Mouse (Mus musculus) lung, adult 2 months (tissue): ENCODE measurements around the gene Thra. TPM values are rescaled to one million over a fixed set of nuclear protein-coding genes. Genes with fewer than 3 reads are reported as not detected.
"Not testable (repeated sequence)": the region's sequence is repeated elsewhere in the genome, so short reads cannot be mapped to it uniquely, and the experiment has no call there.

Source experiments
- DNase-seq: peaks from one replicate; pipeline ENCODE4 v3.0.0; 2022
- H3K4me1 ChIP-seq: fragments of 200-500 bp; 2 replicates; pipeline ENCODE4 v1.6.1; 2011; ENCODE audit warnings: low read length; ENCODE audit not compliant: control insufficient read depth, insufficient read depth
- H3K4me3 ChIP-seq: fragments of 200-500 bp; replicated peaks from 2 replicates; pipeline ENCODE3; 2011; ENCODE audit warnings: low read depth, mild to moderate bottlenecking, control low read depth, low read length; ENCODE audit errors: extremely low read depth
- CTCF ChIP-seq: fragments of 200-500 bp; IDR thresholded peaks from 2 replicates; pipeline ENCODE4 v1.5.1; 2011; ENCODE audit warnings: mild to moderate bottlenecking, low read length, control low read depth; ENCODE audit not compliant: insufficient read depth
- POLR2A ChIP-seq: fragments of 200-500 bp; IDR thresholded peaks from 2 replicates; pipeline ENCODE4 v1.6.1; 2011; ENCODE audit warnings: low read depth, mild to moderate bottlenecking, control low read depth, low read length, borderline replicate concordance; ENCODE audit errors: extremely low read depth
- WGBS: fragments of 180-500 bp; shearing (Covaris S2); methylation state at CpG from one replicate; pipeline ENCODE4 v1.1.7; 2018; 5-methylcytosine and 5-hydroxymethylcytosine counted together
- polyA plus RNA-seq: library from polyadenylated mRNA; depleted of rRNA; stranded (reverse); fragments of >200 nt; gene quantifications from 2 replicates; pipeline ENCODE4 v1.2.3, GENCODE M21; 2012

Thra gene
- polyA plus RNA-seq, 1 experiment = 142 TPM

DNA sequence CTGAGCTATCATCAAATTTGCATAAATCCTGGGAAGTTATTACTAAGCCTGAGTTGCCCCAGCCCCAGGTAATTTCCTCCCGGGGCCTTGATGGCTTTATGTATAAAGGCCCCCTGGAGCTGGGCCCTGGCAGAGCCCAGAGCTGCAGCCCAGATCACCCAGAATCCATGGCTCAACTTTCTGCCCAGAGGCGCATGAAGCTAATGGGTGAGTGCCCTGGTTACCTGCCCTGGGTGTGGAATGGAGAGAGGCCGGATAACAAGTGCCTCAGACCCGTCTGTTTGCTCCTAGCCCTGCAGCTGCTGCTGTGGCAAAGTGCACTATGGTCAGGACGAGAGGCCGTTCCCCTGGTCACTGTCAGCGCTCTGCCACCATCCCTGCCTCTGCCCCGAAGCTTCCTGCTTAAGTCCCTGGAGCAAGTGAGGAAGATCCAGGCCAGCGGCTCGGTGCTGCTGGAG, 39.2 kb upstream of the Thra start, which contains the start of gene Csf3:
Gene Csf3, plus strand, starts transcription at position 51 of the 458 bp plus-strand sequence.
- 59% methylated on average over 10 of the region's 10 CpGs for WGBS
- Histone ChIP-seq H3K4me3 (no peak within 1 kb of the TSS), H3K4me1 (no peaks in the 10 kb centered on the region)
- TF ChIP-seq CTCF = no peak
- no peak for TF ChIP-seq POLR2A
- no peak for DNase-seq

DNA sequence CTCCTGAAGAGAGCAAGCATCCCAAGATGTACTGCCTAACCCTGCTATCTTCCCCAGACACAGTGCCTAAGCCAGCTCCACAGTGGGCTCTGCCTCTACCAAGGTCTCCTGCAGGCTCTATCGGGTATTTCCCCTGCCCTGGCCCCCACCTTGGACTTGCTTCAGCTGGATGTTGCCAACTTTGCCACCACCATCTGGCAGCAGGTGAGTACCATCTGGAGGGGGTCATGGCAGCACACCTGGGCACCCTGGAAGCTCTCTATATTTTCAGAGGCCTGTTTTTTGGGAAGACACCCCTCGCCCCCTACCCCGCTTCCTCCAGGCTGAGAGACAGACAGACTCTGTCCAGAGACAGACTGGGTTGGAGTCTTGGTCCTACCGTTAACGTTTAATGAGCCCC, 38.1 kb upstream of the Thra start:
- no peak for TF ChIP-seq CTCF
- no peak for TF ChIP-seq POLR2A
- Histone ChIP-seq H3K4me3 (no peak overlapping the region), H3K4me1 (no peaks in the 10 kb centered on the region)
- WGBS = 74% methylated on average over 5 of the region's 5 CpGs
- no peak for DNase-seq

DNA sequence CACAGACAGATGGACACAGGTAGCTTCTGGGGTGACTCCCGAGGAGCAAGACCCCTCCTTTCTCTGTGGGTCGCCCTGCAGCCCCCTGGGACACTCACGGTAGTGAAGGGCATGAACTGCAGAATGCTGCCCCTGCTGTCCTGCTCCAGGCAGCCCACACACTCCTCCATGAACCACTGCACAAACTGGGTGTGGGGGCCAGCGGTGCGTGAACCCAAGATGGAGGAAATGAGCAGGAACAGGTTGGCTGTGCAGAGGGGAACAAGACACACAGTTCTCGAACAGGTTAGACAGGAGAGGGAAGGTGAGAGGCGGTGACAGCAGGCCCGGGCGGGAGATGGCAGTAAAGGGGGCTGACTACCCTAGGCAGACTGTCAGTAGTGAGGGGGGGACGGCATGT, 35.4 kb upstream of the Thra start:
- Histone ChIP-seq H3K4me3 (no peak overlapping the region), H3K4me1 (peaks cover 20% of the 10 kb centered on the region)
- 86% methylated on average over 10 of the region's 10 CpGs for WGBS
- no peak for DNase-seq
- TF ChIP-seq CTCF (no peak), POLR2A (no peak)

DNA sequence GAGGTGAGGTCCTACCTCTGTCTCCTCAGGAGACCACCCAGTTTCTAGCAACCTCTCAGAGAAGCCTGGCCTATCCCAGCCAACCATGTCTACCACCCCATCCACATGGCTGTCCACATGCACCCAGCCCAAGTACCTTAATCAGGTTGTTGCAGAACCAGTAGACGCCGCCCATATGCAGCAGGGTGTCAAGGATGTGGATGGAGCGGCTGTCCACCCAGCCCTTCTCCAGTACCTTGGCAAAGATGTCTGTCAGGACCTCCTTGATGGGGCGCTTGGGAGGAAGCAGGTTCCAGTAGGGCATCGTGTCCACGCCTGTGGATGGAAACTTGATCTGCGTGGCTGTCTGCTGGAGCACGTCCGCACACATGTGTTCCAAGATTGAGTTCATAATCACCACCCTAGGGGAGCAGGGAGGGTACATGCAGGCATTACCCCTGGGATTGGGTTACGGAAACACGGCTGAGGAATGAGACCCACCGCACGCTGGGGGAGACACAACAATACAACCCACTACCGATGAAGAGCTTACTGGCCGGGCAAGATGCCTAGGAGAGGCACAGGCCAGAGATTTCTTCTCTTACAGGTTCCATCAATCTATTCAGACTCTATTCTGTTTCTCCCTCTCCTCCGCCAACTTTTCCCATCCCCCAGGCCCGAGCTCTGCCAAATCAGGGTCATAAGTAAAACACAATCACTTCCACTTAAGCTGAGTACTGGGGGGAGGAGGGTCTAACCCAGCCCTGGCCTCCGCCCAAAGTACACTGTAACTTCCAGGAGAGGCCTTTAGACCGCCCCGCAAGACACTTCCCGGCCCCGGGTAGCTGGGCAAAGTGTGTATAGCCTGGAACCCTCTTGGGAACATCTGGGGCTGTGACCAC, 32.8 kb upstream of the Thra start:
- DNase-seq = peak; percentile 67
- no peak for TF ChIP-seq CTCF
- TF ChIP-seq POLR2A = no peak
- WGBS = 60% methylated on average over 22 of the region's 22 CpGs
- H3K4me1 ChIP-seq = peaks cover 29% of the 10 kb centered on the region
- H3K4me3 ChIP-seq = no peak overlapping the region

DNA sequence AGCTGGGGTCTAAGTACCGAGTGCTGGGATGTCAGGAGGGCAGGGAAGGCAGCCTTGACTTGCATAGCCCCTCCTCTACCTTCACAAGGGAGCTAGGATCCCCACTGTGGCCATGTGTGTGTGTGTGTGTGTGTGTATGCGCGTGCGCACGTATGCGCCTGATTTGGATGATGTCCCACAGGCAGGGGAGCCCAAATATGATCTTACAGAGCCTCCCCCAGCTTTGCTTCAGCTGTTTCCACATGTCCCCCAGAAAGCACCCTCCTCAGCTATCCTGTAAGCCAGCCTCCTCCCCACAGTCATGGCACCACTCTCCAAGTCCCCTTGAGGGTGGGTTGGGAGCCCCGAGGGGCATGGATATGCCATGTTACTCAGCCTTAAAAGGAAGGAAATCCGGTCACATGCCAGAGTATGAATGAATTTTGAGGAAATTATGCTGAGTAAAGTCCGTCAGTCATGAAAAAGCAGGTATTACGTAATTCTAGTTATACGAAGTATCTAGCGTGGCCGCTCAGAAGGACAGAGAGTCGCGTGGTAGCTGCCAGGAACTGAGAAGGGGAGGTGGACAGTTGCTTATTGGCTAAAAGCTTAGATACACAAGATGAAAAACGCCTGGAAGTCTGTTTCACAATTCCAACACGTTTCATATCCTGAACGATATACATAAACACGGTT, 32.0 kb upstream of the Thra start:
- Histone ChIP-seq H3K4me3 (no peak overlapping the region), H3K4me1 (peaks cover 29% of the 10 kb centered on the region)
- peak; percentile 34 for DNase-seq
- WGBS = 36% methylated on average over 19 of the region's 19 CpGs
- no peak for TF ChIP-seq POLR2A
- no peak for TF ChIP-seq CTCF

DNA sequence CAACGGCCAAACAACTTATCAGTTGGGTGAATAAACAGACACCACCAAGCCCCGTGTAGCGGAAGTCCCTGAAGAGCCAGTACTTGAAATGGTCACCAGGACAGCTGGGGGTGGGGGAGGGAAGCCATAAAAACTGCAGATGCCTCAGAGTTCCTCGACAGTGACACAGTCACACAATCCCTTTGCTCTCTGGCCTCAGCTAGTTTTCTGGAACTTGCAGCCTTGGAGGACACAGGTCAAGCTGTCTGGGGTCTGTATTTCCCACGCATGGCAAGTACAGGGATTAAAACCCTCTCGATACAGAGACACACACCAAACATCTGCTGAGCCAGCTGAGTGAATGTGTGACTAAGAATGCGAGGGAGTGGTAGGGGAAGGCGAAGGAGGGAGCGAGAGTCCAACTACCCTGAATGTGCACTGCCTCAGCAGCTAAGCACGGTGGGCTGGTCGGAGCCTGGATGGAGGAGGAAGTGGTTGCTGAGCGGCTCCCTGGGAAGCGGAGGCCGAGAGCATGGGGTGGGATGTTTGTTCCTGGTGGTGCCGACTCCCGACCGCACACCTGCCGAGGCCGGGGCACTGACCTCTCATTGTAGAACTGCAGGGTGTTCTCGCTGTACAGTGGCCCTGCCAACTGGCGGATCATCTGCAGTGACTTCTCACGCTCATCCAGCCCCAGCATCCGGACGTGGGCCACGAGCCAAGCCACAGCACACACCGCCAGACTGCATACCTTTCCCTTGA, 31.3 kb upstream of the Thra start:
- H3K4me3 ChIP-seq = no peak overlapping the region
- H3K4me1 ChIP-seq = peaks cover 29% of the 10 kb centered on the region
- DNase-seq = peak; percentile 46
- 32% methylated on average over 26 of the region's 26 CpGs for WGBS
- no peak for TF ChIP-seq CTCF
- no peak for TF ChIP-seq POLR2A

DNA sequence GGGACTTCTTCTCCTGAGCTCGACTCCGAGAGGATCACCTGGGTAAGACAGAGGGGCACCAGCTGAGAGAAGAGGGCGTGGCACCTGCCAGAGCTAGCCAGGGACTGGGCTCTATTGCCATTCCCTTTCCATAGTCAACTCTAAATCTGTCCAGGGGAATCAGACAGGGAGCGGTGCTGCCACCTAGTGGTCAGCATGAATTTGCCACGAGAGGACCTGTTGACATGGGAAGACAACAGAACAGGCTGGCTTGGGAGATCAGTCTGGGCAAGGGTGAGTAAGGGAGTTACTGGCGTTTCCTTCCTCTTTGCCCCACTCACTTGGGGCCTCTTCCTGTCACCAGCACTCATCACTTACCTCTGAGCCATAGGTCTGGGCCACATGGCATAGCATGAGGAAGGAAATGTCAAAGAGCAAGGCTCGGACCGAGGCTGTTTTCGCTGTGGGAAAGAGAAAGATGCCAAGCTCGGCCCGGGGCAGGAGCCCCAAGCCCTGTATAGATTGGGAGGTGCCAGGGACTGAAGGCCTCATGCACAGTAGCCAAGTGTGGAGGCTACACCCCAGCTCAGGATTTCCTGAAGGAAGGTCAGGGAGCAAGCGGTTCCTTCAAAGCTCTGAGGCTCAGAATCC, 29.9 kb upstream of the Thra start:
- peak; percentile 87 for DNase-seq
- H3K4me1 ChIP-seq = peaks cover 29% of the 10 kb centered on the region
- TF ChIP-seq CTCF = peak; percentile 96
- no peak for TF ChIP-seq POLR2A
- H3K4me3 ChIP-seq = no peak overlapping the region
- 29% methylated on average over 12 of the region's 12 CpGs for WGBS

DNA sequence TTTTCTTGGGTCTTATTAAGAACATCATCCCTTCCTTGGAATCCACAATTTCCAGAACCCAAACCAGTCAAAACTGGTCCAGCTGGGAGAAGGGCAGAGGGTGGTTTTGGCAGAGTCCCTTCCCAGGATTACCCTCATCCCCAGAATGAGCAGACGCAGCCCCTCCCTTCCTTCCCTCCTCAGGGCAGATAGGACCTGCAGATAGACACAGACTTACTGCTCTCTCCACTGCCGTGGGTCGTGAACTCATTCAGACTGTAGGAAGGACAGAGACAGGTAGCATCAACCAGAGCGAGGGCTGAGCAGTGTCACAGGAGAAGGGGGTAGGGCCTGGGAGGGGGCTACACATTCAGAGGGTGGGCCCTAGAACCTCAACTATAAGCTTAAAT, 29.4 kb upstream of the Thra start:
- 57% methylated on average over 4 of the region's 4 CpGs for WGBS
- no peak for TF ChIP-seq CTCF
- TF ChIP-seq POLR2A = no peak
- Histone ChIP-seq H3K4me1 (peaks cover 29% of the 10 kb centered on the region), H3K4me3 (no peak overlapping the region)
- no peak for DNase-seq

DNA sequence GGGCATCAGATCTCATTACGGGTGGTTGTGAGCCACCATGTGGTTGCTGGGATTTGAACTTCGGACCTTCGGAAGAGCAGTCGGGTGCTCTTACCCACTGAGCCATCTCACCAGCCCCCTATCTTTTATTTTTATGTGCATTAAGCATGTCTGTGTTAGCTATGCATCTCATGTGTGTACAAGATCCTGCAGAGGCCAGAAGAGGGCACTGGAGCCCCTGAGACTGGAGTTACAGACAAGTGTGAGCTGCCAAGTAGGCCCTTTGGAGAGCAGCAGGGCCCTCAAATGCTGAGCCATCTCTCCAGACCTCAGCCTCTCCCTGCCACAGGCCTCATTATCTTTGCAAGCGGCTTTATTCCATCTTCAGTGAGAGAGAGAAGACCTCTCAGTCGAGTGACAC, 28.4 kb upstream of the Thra start:
- not testable (repeated sequence) for H3K4me3 ChIP-seq, DNase-seq
- 83% methylated on average over 6 of the region's 6 CpGs for WGBS
- peak; percentile 25; the same call in 1 of the 2 replicates for TF ChIP-seq CTCF
- H3K4me1 ChIP-seq = peaks cover 29% of the 10 kb centered on the region
